Mouse (Mus musculus): Measurements from ENCODE around the gene Tnfrsf1b. TPM values are rescaled to one million over a fixed set of nuclear protein-coding genes. Genes with fewer than 3 reads are reported as not detected.
A peak's percentile ranks its signal among the peaks of the same experiment; 100 is the strongest.

Gene Tnfrsf1b
- polyA plus RNA-seq, 1 experiment from 2014 or later, result 1.9 TPM

GRCm38 (mm10) chr4:145229524-145230163, 17.0 kb downstream of the Tnfrsf1b start:
- Histone ChIP-seq H3K4me1 (peaks cover 8% of the 10 kb centered on the region), H3K4me3 (no peak overlapping the region), H3K27me3 (replicated peaks; ENCODE audit: low read depth, poor library complexity, severe bottlenecking) (no peaks in the 10 kb centered on the region), H3K9me3 (no peaks in the 10 kb centered on the region), H3K36me3 (replicated peaks) (no peaks in the 10 kb centered on the region), H3K27ac (replicated peaks) (no peak overlapping the region)
- WGBS, result 92% methylated on average over 5 of the region's 5 CpGs
- no peak for DNase-seq (ENCODE audit: low spot score)

- Histone ChIP-seq H3K9me3 (no peaks in the 10 kb centered on the region), H3K4me1 (peaks cover 8% of the 10 kb centered on the region), H3K36me3 (replicated peaks) (no peaks in the 10 kb centered on the region), H3K4me3 (no peak overlapping the region), H3K27me3 (replicated peaks; ENCODE audit: low read depth, poor library complexity, severe bottlenecking) (no peaks in the 10 kb centered on the region), H3K27ac (replicated peaks) (no peak overlapping the region)
- no peak for DNase-seq (ENCODE audit: low spot score)
- WGBS, result 94% methylated on average over 6 of the region's 6 CpGs
Observed at GRCm38 (mm10) chr4:145229051-145229450, 17.6 kb downstream of the Tnfrsf1b start.

- Histone ChIP-seq H3K9me3 (no peaks in the 10 kb centered on the region), H3K36me3 (replicated peaks) (no peaks in the 10 kb centered on the region), H3K27ac (replicated peaks) (no peak overlapping the region), H3K27me3 (replicated peaks; ENCODE audit: low read depth, poor library complexity, severe bottlenecking) (no peaks in the 10 kb centered on the region), H3K4me3 (no peak overlapping the region), H3K4me1 (no peaks in the 10 kb centered on the region)
- WGBS, result 86% methylated on average over 4 of the region's 4 CpGs
- no peak for DNase-seq (ENCODE audit: low spot score)
Observed at GRCm38 (mm10) chr4:145224613-145225012, 22.1 kb downstream of the Tnfrsf1b start.

- no peaks in the 10 kb centered on the region for H3K9me3 ChIP-seq
- WGBS, result 85% methylated on average over 8 of the region's 8 CpGs
- H3K27ac ChIP-seq (replicated peaks), result no peak overlapping the region
- no peak for DNase-seq (ENCODE audit: low spot score)
- H3K4me1 ChIP-seq, result no peaks in the 10 kb centered on the region
- H3K27me3 ChIP-seq (replicated peaks; ENCODE audit: low read depth, poor library complexity, severe bottlenecking), result no peaks in the 10 kb centered on the region
- no peak overlapping the region for H3K4me3 ChIP-seq
- no peaks in the 10 kb centered on the region for H3K36me3 ChIP-seq (replicated peaks)
Observed at GRCm38 (mm10) chr4:145222064-145222463, 24.6 kb downstream of the Tnfrsf1b start.

- 67% methylated on average over 2 of the region's 2 CpGs for WGBS
- no peak overlapping the region for H3K27ac ChIP-seq (replicated peaks)
- H3K27me3 ChIP-seq (replicated peaks; ENCODE audit: low read depth, poor library complexity, severe bottlenecking), result no peaks in the 10 kb centered on the region
- DNase-seq (ENCODE audit: low spot score), result no peak
- no peaks in the 10 kb centered on the region for H3K4me1 ChIP-seq
- H3K9me3 ChIP-seq, result no peaks in the 10 kb centered on the region
- H3K4me3 ChIP-seq, result no peak overlapping the region
- H3K36me3 ChIP-seq (replicated peaks), result no peaks in the 10 kb centered on the region
Observed at GRCm38 (mm10) chr4:145221379-145221778, 25.3 kb downstream of the Tnfrsf1b start.

GRCm38 (mm10) chr4:145220001-145220400, 26.7 kb downstream of the Tnfrsf1b start:
- Histone ChIP-seq H3K27me3 (replicated peaks; ENCODE audit: low read depth, poor library complexity, severe bottlenecking) (no peaks in the 10 kb centered on the region), H3K9me3 (no peaks in the 10 kb centered on the region), H3K27ac (replicated peaks) (no peak overlapping the region), H3K4me3 (no peak overlapping the region), H3K4me1 (peaks cover 4% of the 10 kb centered on the region), H3K36me3 (replicated peaks) (no peaks in the 10 kb centered on the region)
- DNase-seq (ENCODE audit: low spot score), result no peak
- WGBS, result 74% methylated on average over 1 of the region's 1 CpGs

- no peak overlapping the region for H3K4me3 ChIP-seq
- DNase-seq (ENCODE audit: low spot score), result peak; percentile 21
- 68% methylated on average over 15 of the region's 15 CpGs for WGBS
Observed at GRCm38 (mm10) chr4:145219240-145219985, 27.3 kb downstream of the Tnfrsf1b start.

GRCm38 (mm10) chr4:145217837-145218236, 28.8 kb downstream of the Tnfrsf1b start:
- no peak overlapping the region for H3K4me3 ChIP-seq
- H3K36me3 ChIP-seq (replicated peaks), result no peaks in the 10 kb centered on the region
- 68% methylated on average over 5 of the region's 5 CpGs for WGBS
- peaks cover 11% of the 10 kb centered on the region for H3K4me1 ChIP-seq
- no peak overlapping the region for H3K27ac ChIP-seq (replicated peaks)
- DNase-seq (ENCODE audit: low spot score), result no peak
- no peaks in the 10 kb centered on the region for H3K9me3 ChIP-seq
- H3K27me3 ChIP-seq (replicated peaks; ENCODE audit: low read depth, poor library complexity, severe bottlenecking), result no peaks in the 10 kb centered on the region

More at GRCm38 (mm10) chr4:145219240-145219985, 27.3 kb downstream of the Tnfrsf1b start:
- Histone ChIP-seq H3K9me3 (no peaks in the 10 kb centered on the region), H3K27ac (replicated peaks) (no peak overlapping the region), H3K4me1 (peaks cover 10% of the 10 kb centered on the region), H3K27me3 (replicated peaks; ENCODE audit: low read depth, poor library complexity, severe bottlenecking) (no peaks in the 10 kb centered on the region), H3K36me3 (replicated peaks) (no peaks in the 10 kb centered on the region)

- H3K27me3 ChIP-seq (replicated peaks; ENCODE audit: low read depth, poor library complexity, severe bottlenecking), result no peaks in the 10 kb centered on the region
- WGBS, result 85% methylated on average over 6 of the region's 6 CpGs
- H3K9me3 ChIP-seq, result no peaks in the 10 kb centered on the region
- H3K4me1 ChIP-seq, result peaks cover 11% of the 10 kb centered on the region
- no peak overlapping the region for H3K27ac ChIP-seq (replicated peaks)
- no peaks in the 10 kb centered on the region for H3K36me3 ChIP-seq (replicated peaks)
- DNase-seq (ENCODE audit: low spot score), result no peak
- no peak overlapping the region for H3K4me3 ChIP-seq
Observed at GRCm38 (mm10) chr4:145217046-145217445, 29.6 kb downstream of the Tnfrsf1b start.

- DNase-seq (ENCODE audit: low spot score), result no peak
- no peak overlapping the region for H3K4me3 ChIP-seq
- no peaks in the 10 kb centered on the region for H3K27me3 ChIP-seq (replicated peaks; ENCODE audit: low read depth, poor library complexity, severe bottlenecking)
- no peaks in the 10 kb centered on the region for H3K36me3 ChIP-seq (replicated peaks)
- H3K27ac ChIP-seq (replicated peaks), result no peak overlapping the region
- no peaks in the 10 kb centered on the region for H3K9me3 ChIP-seq
- 83% methylated on average over 2 of the region's 2 CpGs for WGBS
- peaks cover 11% of the 10 kb centered on the region for H3K4me1 ChIP-seq
Observed at GRCm38 (mm10) chr4:145215396-145215795, 31.3 kb downstream of the Tnfrsf1b start.

GRCm38 (mm10) chr4:145214786-145215174, 31.9 kb downstream of the Tnfrsf1b start:
- no peaks in the 10 kb centered on the region for H3K9me3 ChIP-seq
- DNase-seq (ENCODE audit: low spot score), result no peak
- no peak overlapping the region; the same call in 1 of the 2 replicates for H3K27ac ChIP-seq (replicated peaks)
- H3K4me3 ChIP-seq, result no peak overlapping the region
- H3K4me1 ChIP-seq, result peaks cover 13% of the 10 kb centered on the region
- H3K27me3 ChIP-seq (replicated peaks; ENCODE audit: low read depth, poor library complexity, severe bottlenecking), result no peaks in the 10 kb centered on the region
- WGBS, result 51% methylated on average over 6 of the region's 6 CpGs
- H3K36me3 ChIP-seq (replicated peaks), result no peaks in the 10 kb centered on the region

- Histone ChIP-seq H3K36me3 (replicated peaks) (no peaks in the 10 kb centered on the region), H3K9me3 (no peaks in the 10 kb centered on the region), H3K4me1 (peaks cover 17% of the 10 kb centered on the region), H3K4me3 (no peak overlapping the region), H3K27ac (replicated peaks) (peak overlapping the region; percentile 59), H3K27me3 (replicated peaks; ENCODE audit: low read depth, poor library complexity, severe bottlenecking) (no peaks in the 10 kb centered on the region)
- 37% methylated on average over 8 of the region's 8 CpGs for WGBS
- DNase-seq (ENCODE audit: low spot score), result peak; percentile 93
Observed at GRCm38 (mm10) chr4:145213999-145214785, 32.5 kb downstream of the Tnfrsf1b start.
